Mouse (Mus musculus): ENCODE data around the gene Vamp4. TPM values are rescaled to one million over a fixed set of nuclear protein-coding genes. Genes with fewer than 3 reads are reported as not detected.

Vamp4 gene
- polyA plus RNA-seq, 1 experiment from 2014 or later = 76.7 TPM

- Histone ChIP-seq H3K9me3 (no peaks in the 10 kb centered on the region), H3K4me3 (no peak overlapping the region), H3K27ac (replicated peaks) (no peak overlapping the region), H3K27me3 (no peaks in the 10 kb centered on the region), H3K4me1 (peaks cover 7% of the 10 kb centered on the region; the same call in 1 of the 2 replicates), H3K9ac (replicated peaks) (no peak overlapping the region), H3K36me3 (no peaks in the 10 kb centered on the region), H3K4me2 (replicated peaks) (no peak overlapping the region)
- WGBS = 93% methylated on average over 9 of the region's 9 CpGs
- no peak for ATAC-seq (replicated peaks)
Measured at GRCm38 (mm10) chr1:162552956-162553355, 17.4 kb upstream of the Vamp4 start.

- ATAC-seq (replicated peaks) = no peak
- H3K27me3 ChIP-seq = no peaks in the 10 kb centered on the region
- H3K9ac ChIP-seq (replicated peaks) = no peak overlapping the region
- H3K36me3 ChIP-seq = no peaks in the 10 kb centered on the region
- no peak overlapping the region for H3K4me2 ChIP-seq (replicated peaks)
- no peak overlapping the region for H3K27ac ChIP-seq (replicated peaks)
- H3K9me3 ChIP-seq = no peaks in the 10 kb centered on the region
- no peak overlapping the region for H3K4me3 ChIP-seq
- H3K4me1 ChIP-seq = 0 out of 2 replicates have a peak, but pooled peaks cover 1% of the 10 kb centered on the region
- 92% methylated on average over 3 of the region's 3 CpGs for WGBS
Measured at GRCm38 (mm10) chr1:162554193-162554592, 16.1 kb upstream of the Vamp4 start.

GRCm38 (mm10) chr1:162563236-162563635 is 7.1 kb upstream of the Vamp4 start:
- Histone ChIP-seq H3K4me1 (no peaks in the 10 kb centered on the region), H3K27me3 (no peaks in the 10 kb centered on the region), H3K4me2 (replicated peaks) (no peak overlapping the region), H3K4me3 (no peak overlapping the region), H3K9ac (replicated peaks) (no peak overlapping the region), H3K36me3 (no peaks in the 10 kb centered on the region), H3K9me3 (no peaks in the 10 kb centered on the region), H3K27ac (replicated peaks) (no peak overlapping the region)
- no peak for ATAC-seq (replicated peaks)
- 89% methylated on average over 1 of the region's 1 CpGs for WGBS

GRCm38 (mm10) chr1:162564992-162565391 is 5.3 kb upstream of the Vamp4 start:
- H3K4me3 ChIP-seq = no peak overlapping the region
- no peak for ATAC-seq (replicated peaks)
- H3K9ac ChIP-seq (replicated peaks) = no peak overlapping the region
- no peaks in the 10 kb centered on the region for H3K9me3 ChIP-seq
- no peaks in the 10 kb centered on the region for H3K36me3 ChIP-seq
- H3K4me1 ChIP-seq = peaks cover 6% of the 10 kb centered on the region
- H3K27me3 ChIP-seq = no peaks in the 10 kb centered on the region
- WGBS = 54% methylated on average over 3 of the region's 3 CpGs
- H3K27ac ChIP-seq (replicated peaks) = no peak overlapping the region
- no peak overlapping the region for H3K4me2 ChIP-seq (replicated peaks)

- no peak overlapping the region for H3K27ac ChIP-seq (replicated peaks)
- H3K36me3 ChIP-seq = no peaks in the 10 kb centered on the region
- no peak overlapping the region for H3K9ac ChIP-seq (replicated peaks)
- no peak overlapping the region for H3K4me3 ChIP-seq
- no peak overlapping the region for H3K4me2 ChIP-seq (replicated peaks)
- H3K4me1 ChIP-seq = peaks cover 12% of the 10 kb centered on the region
- no peaks in the 10 kb centered on the region for H3K27me3 ChIP-seq
- WGBS = 47% methylated on average over 3 of the region's 3 CpGs
- H3K9me3 ChIP-seq = no peaks in the 10 kb centered on the region
- no peak for ATAC-seq (replicated peaks)
Measured at GRCm38 (mm10) chr1:162567351-162567750, 3.0 kb upstream of the Vamp4 start.

GRCm38 (mm10) chr1:162570931-162571601 is 751 bp downstream of the Vamp4 start:
- H3K4me3 ChIP-seq = peak overlapping the region; percentile 76
- no peaks in the 10 kb centered on the region for H3K27me3 ChIP-seq
- H3K27ac ChIP-seq (replicated peaks) = peak overlapping the region; percentile 84
- WGBS = under 1% methylated on average over 46 of the region's 46 CpGs
- H3K36me3 ChIP-seq = peaks cover 14% of the 10 kb centered on the region
- H3K9ac ChIP-seq (replicated peaks) = peak overlapping the region; percentile 84
- H3K4me2 ChIP-seq (replicated peaks) = peak overlapping the region; percentile 54
- ATAC-seq (replicated peaks) = peak; percentile 11; the same call in 1 of the 2 replicates
- H3K4me1 ChIP-seq = peaks cover 12% of the 10 kb centered on the region
- no peaks in the 10 kb centered on the region for H3K9me3 ChIP-seq

- no peaks in the 10 kb centered on the region for H3K27me3 ChIP-seq
- ATAC-seq (replicated peaks) = no peak
- 96% methylated on average over 3 of the region's 3 CpGs for WGBS
- H3K4me1 ChIP-seq = peaks cover 6% of the 10 kb centered on the region
- no peak overlapping the region for H3K9ac ChIP-seq (replicated peaks)
- H3K27ac ChIP-seq (replicated peaks) = no peak overlapping the region
- peaks cover 27% of the 10 kb centered on the region for H3K36me3 ChIP-seq
- no peak overlapping the region for H3K4me2 ChIP-seq (replicated peaks)
- H3K4me3 ChIP-seq = no peak overlapping the region
- H3K9me3 ChIP-seq = no peaks in the 10 kb centered on the region
Measured at GRCm38 (mm10) chr1:162575098-162575497, 4.8 kb downstream of the Vamp4 start.

- peaks cover 33% of the 10 kb centered on the region for H3K36me3 ChIP-seq
- no peaks in the 10 kb centered on the region for H3K9me3 ChIP-seq
- no peaks in the 10 kb centered on the region for H3K4me1 ChIP-seq
- H3K27ac ChIP-seq (replicated peaks) = no peak overlapping the region
- no peak overlapping the region for H3K4me3 ChIP-seq
- no peak overlapping the region for H3K9ac ChIP-seq (replicated peaks)
- no peak for ATAC-seq (replicated peaks)
- 85% methylated on average over 2 of the region's 2 CpGs for WGBS
- H3K27me3 ChIP-seq = no peaks in the 10 kb centered on the region
- no peak overlapping the region for H3K4me2 ChIP-seq (replicated peaks)
Measured at GRCm38 (mm10) chr1:162582884-162583283, 12.6 kb downstream of the Vamp4 start.

- H3K27me3 ChIP-seq = no peaks in the 10 kb centered on the region
- ATAC-seq (replicated peaks) = no peak
- no peak overlapping the region for H3K9ac ChIP-seq (replicated peaks)
- no peaks in the 10 kb centered on the region for H3K9me3 ChIP-seq
- peaks cover 19% of the 10 kb centered on the region for H3K36me3 ChIP-seq
- H3K4me3 ChIP-seq = no peak overlapping the region
- no peak overlapping the region for H3K27ac ChIP-seq (replicated peaks)
- no peak overlapping the region for H3K4me2 ChIP-seq (replicated peaks)
- WGBS = 92% methylated on average over 4 of the region's 4 CpGs
- H3K4me1 ChIP-seq = peaks cover 8% of the 10 kb centered on the region
Measured at GRCm38 (mm10) chr1:162586282-162586681, 16.0 kb downstream of the Vamp4 start.

- Histone ChIP-seq H3K9ac (replicated peaks) (no peak overlapping the region), H3K27me3 (no peaks in the 10 kb centered on the region), H3K4me1 (peaks cover 8% of the 10 kb centered on the region), H3K4me3 (no peak overlapping the region), H3K4me2 (replicated peaks) (no peak overlapping the region), H3K27ac (replicated peaks) (no peak overlapping the region), H3K36me3 (peaks cover 10% of the 10 kb centered on the region), H3K9me3 (no peaks in the 10 kb centered on the region)
- WGBS = 65% methylated on average over 3 of the region's 3 CpGs
- ATAC-seq (replicated peaks) = no peak
Measured at GRCm38 (mm10) chr1:162588606-162589005, 18.3 kb downstream of the Vamp4 start.

GRCm38 (mm10) chr1:162589443-162589842 is 19.1 kb downstream of the Vamp4 start:
- no peak overlapping the region for H3K27ac ChIP-seq (replicated peaks)

GRCm38 (mm10) chr1:162590415-162590997 is 20.2 kb downstream of the Vamp4 start:
- no peak for ATAC-seq (replicated peaks)
- Histone ChIP-seq H3K4me3 (no peak overlapping the region), H3K27ac (replicated peaks) (no peak overlapping the region), H3K9ac (replicated peaks) (no peak overlapping the region), H3K36me3 (peaks cover 9% of the 10 kb centered on the region; the same call in 1 of the 2 replicates), H3K27me3 (no peaks in the 10 kb centered on the region), H3K4me2 (replicated peaks) (no peak overlapping the region), H3K4me1 (peaks cover 8% of the 10 kb centered on the region), H3K9me3 (no peaks in the 10 kb centered on the region)
- 85% methylated on average over 8 of the region's 8 CpGs for WGBS

More at GRCm38 (mm10) chr1:162589443-162589842, 19.1 kb downstream of the Vamp4 start:
- peak; percentile 76 for ATAC-seq (replicated peaks)
- Histone ChIP-seq H3K9ac (replicated peaks) (no peak overlapping the region), H3K4me1 (peaks cover 8% of the 10 kb centered on the region), H3K27me3 (no peaks in the 10 kb centered on the region), H3K36me3 (peaks cover 9% of the 10 kb centered on the region; the same call in 1 of the 2 replicates), H3K4me2 (replicated peaks) (no peak overlapping the region), H3K9me3 (no peaks in the 10 kb centered on the region), H3K4me3 (no peak overlapping the region)
- WGBS = 5% methylated on average over 9 of the region's 9 CpGs

Data from forebrain, embryonic 15.5 days (tissue).